In the genomic region with DNA sequence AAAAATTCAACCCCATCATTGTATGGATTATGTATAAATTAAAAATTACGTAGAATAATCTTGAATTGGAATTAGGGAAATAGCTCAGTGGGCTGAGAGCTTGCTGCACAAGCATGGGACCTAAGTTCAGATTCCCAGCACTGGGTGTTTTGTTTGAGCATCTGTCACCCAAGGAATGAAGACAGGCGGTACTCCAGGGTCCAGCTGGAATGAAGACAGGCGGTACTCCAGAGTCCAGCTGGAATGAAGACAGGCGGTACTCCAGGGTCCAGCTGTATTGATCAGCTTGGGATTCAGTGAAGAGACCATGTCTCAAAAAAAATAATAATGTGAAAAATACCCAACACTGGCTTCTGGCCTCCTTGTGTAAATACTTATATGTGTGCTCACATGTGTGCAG, we compare ENCODE assay signal across 27 mouse cellular contexts.
"Had no signal": no experiment of that assay in that cellular context is flagged by ENCODE, and none has a peak within 500 bp of the region (broad histone marks: within the 10 kb centered on the region; RNA-seq: fewer than 3 reads in every experiment).

No protein-coding gene starts in this region.

- H3K9ac ChIP-seq: heart, embryonic 13.5 days; heart, embryonic 15.5 days; hindbrain, embryonic 12.5 days; hindbrain, embryonic 14.5 days; intestine, embryonic 15.5 days; limb, embryonic 12.5 days; liver, embryonic 13.5 days; liver, embryonic 15.5 days had no signal

- H3K4me2 ChIP-seq: heart, embryonic 13.5 days; heart, embryonic 15.5 days; hindbrain, embryonic 12.5 days; hindbrain, embryonic 14.5 days; intestine, embryonic 15.5 days; limb, embryonic 12.5 days; liver, embryonic 13.5 days; liver, embryonic 15.5 days had no signal

- ATAC-seq: hindbrain, embryonic 16.5 days; inflammation-experienced regulatory T-cells, adult 6 months; intestine, embryonic 15.5 days; intestine, postnatal 0 days had no signal

- DNase-seq: gastrocnemius, adult 2 months; gastrocnemius, postnatal 10 days; gastrocnemius, postnatal 25 days; heart, adult 2 months; heart, postnatal 4 days; kidney, adult 18-20 months; kidney, adult 8-10 months; kidney, postnatal 10 days; kidney, postnatal 25 days; kidney, postnatal 4 days; liver; liver, embryonic 13.5 days had no signal

- H3K27me3 ChIP-seq: heart, embryonic 13.5 days; heart, embryonic 15.5 days; hindbrain, embryonic 12.5 days; intestine, embryonic 15.5 days; limb, embryonic 12.5 days; liver, embryonic 13.5 days; liver, embryonic 15.5 days had no signal

- H3K27ac ChIP-seq: gastrocnemius, adult 2 months; heart, adult 2 months; heart, embryonic 10.5 days; heart, embryonic 13.5 days; heart, embryonic 15.5 days; hindbrain, embryonic 10.5 days; hindbrain, embryonic 12.5 days; hindbrain, embryonic 14.5 days; intestine, embryonic 15.5 days; left cerebral cortex, adult 2 months; limb, embryonic 10.5 days; limb, embryonic 12.5 days; liver, embryonic 13.5 days; liver, embryonic 15.5 days had no signal

- H3K36me3 ChIP-seq: heart, embryonic 10.5 days; heart, embryonic 13.5 days; heart, embryonic 15.5 days; hindbrain, embryonic 10.5 days; hindbrain, embryonic 12.5 days; intestine, embryonic 15.5 days; limb, embryonic 10.5 days; limb, embryonic 12.5 days; liver, embryonic 13.5 days; liver, embryonic 15.5 days had no signal

- H3K9me3 ChIP-seq: heart, embryonic 10.5 days; heart, embryonic 13.5 days; heart, embryonic 15.5 days; hindbrain, embryonic 10.5 days; hindbrain, embryonic 12.5 days; intestine, embryonic 15.5 days; limb, embryonic 10.5 days; limb, embryonic 12.5 days; liver, embryonic 13.5 days; liver, embryonic 15.5 days had no signal

- H3K4me1 ChIP-seq: heart, embryonic 10.5 days; heart, embryonic 13.5 days; heart, embryonic 15.5 days; hindbrain, embryonic 10.5 days; hindbrain, embryonic 12.5 days; intestine, embryonic 15.5 days; limb, embryonic 10.5 days; liver, embryonic 13.5 days; liver, embryonic 15.5 days had no signal

- H3K4me3 ChIP-seq: gastrocnemius, adult 2 months; heart, adult 2 months; heart, embryonic 10.5 days; heart, embryonic 13.5 days; heart, embryonic 15.5 days; hindbrain, embryonic 10.5 days; hindbrain, embryonic 12.5 days; intestine, embryonic 15.5 days; layer of hippocampus, adult 2 months; left cerebral cortex, adult 2 months; limb, embryonic 10.5 days; limb, embryonic 12.5 days; liver, embryonic 13.5 days; liver, embryonic 15.5 days had no signal
